Mouse (Mus musculus) thymus, adult 2 months (tissue): ENCODE data around the gene Ankrd40.

Source experiments
- CTCF ChIP-seq: fragments of 200-500 bp; IDR thresholded peaks from 2 replicates; pipeline ENCODE4 v1.5.1; 2012; ENCODE audit warnings: mild to moderate bottlenecking, control low read depth, low read length, moderate library complexity, borderline replicate concordance; ENCODE audit not compliant: control insufficient read depth, poor library complexity, insufficient read depth; ENCODE audit errors: extremely low read depth
- POLR2A ChIP-seq: fragments of 200-500 bp; IDR thresholded peaks from 2 replicates; pipeline ENCODE4 v1.6.1; 2012; ENCODE audit warnings: mild to moderate bottlenecking, low read length, control low read depth, moderate library complexity; ENCODE audit not compliant: control insufficient read depth, poor library complexity, insufficient read depth; ENCODE audit errors: extremely low read depth

DNA sequence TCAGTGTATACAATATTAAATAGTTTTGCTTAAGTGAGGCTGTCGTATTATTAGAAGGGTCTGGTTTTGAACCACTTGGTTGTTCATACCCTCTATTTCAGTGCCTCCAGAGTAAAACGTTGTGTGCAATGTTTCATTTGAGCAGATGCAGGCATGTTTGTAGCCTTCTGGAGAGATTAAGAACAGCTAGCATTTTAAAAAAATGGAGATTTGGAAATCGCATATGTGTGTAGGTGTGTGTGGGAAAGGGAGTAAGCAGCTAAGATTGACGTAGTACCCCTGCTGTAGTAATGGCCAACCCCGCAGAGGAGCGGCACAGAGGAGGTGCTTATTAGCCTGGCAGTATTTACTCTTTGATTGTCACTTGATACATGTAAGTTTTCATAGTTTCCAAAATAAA is 4.9 kb downstream of the Ankrd40 start:
- no peak for TF ChIP-seq POLR2A
- no peak for TF ChIP-seq CTCF
